Mouse (Mus musculus): ENCODE measurements around the gene Sema4f. TPM values are rescaled to one million over a fixed set of nuclear protein-coding genes. Genes with fewer than 3 reads are reported as not detected.

Gene Sema4f
- polyA plus RNA-seq (2014; fragmentation: Illumina TruSeq; extraction: RNeasy Lipid Tissue Mini Kit (QIAGEN cat#74804); ENCODE audit: low read depth, low replicate concordance), result not detected

GRCm38 (mm10) chr6:82939167-82939912 lies at the start of gene Sema4f:
Sema4f (minus strand) TSS chr6:82939769.

GRCm38 (mm10) chr6:82946651-82947050 lies 7.1 kb upstream of the Sema4f start, which contains the start of gene M1ap:
M1ap (plus strand) TSS chr6:82946902.

Other genes with a start within 250 kb of the Sema4f start
- gene Pole4, start 234.4 kb downstream of the Sema4f start, polyA plus RNA-seq (2014; fragmentation: Illumina TruSeq; extraction: RNeasy Lipid Tissue Mini Kit (QIAGEN cat#74804); ENCODE audit: low read depth, low replicate concordance), result 110 TPM
- 106 TPM for gene Hk2, start 165.3 kb downstream of the Sema4f start, polyA plus RNA-seq (2014; fragmentation: Illumina TruSeq; extraction: RNeasy Lipid Tissue Mini Kit (QIAGEN cat#74804); ENCODE audit: low read depth, low replicate concordance)
- 0.22 TPM for gene M1ap, start 7.1 kb upstream of the Sema4f start, polyA plus RNA-seq (2014; fragmentation: Illumina TruSeq; extraction: RNeasy Lipid Tissue Mini Kit (QIAGEN cat#74804); ENCODE audit: low read depth, low replicate concordance)
- gene Dok1, start 93.7 kb upstream of the Sema4f start, polyA plus RNA-seq (2014; fragmentation: Illumina TruSeq; extraction: RNeasy Lipid Tissue Mini Kit (QIAGEN cat#74804); ENCODE audit: low read depth, low replicate concordance), result 0.41 TPM
- 1.3 TPM for gene Loxl3, start 94.4 kb upstream of the Sema4f start, polyA plus RNA-seq (2014; fragmentation: Illumina TruSeq; extraction: RNeasy Lipid Tissue Mini Kit (QIAGEN cat#74804); ENCODE audit: low read depth, low replicate concordance)
- 19.9 TPM for gene Aup1, start 114.8 kb upstream of the Sema4f start, polyA plus RNA-seq (2014; fragmentation: Illumina TruSeq; extraction: RNeasy Lipid Tissue Mini Kit (QIAGEN cat#74804); ENCODE audit: low read depth, low replicate concordance)
- gene Htra2, start 115.5 kb upstream of the Sema4f start, polyA plus RNA-seq (2014; fragmentation: Illumina TruSeq; extraction: RNeasy Lipid Tissue Mini Kit (QIAGEN cat#74804); ENCODE audit: low read depth, low replicate concordance), result 3.1 TPM
- 3.0 TPM for gene Dqx1, start 118.1 kb upstream of the Sema4f start, polyA plus RNA-seq (2014; fragmentation: Illumina TruSeq; extraction: RNeasy Lipid Tissue Mini Kit (QIAGEN cat#74804); ENCODE audit: low read depth, low replicate concordance)
- gene Tlx2, start 130.5 kb upstream of the Sema4f start, polyA plus RNA-seq (2014; fragmentation: Illumina TruSeq; extraction: RNeasy Lipid Tissue Mini Kit (QIAGEN cat#74804); ENCODE audit: low read depth, low replicate concordance), result not detected
- 5.8 TPM for gene Pcgf1, start 138.1 kb upstream of the Sema4f start, polyA plus RNA-seq (2014; fragmentation: Illumina TruSeq; extraction: RNeasy Lipid Tissue Mini Kit (QIAGEN cat#74804); ENCODE audit: low read depth, low replicate concordance)
- gene Lbx2, start 146.6 kb upstream of the Sema4f start, polyA plus RNA-seq (2014; fragmentation: Illumina TruSeq; extraction: RNeasy Lipid Tissue Mini Kit (QIAGEN cat#74804); ENCODE audit: low read depth, low replicate concordance), result not detected
- not detected for gene Ccdc142, start 161.8 kb upstream of the Sema4f start, polyA plus RNA-seq (2014; fragmentation: Illumina TruSeq; extraction: RNeasy Lipid Tissue Mini Kit (QIAGEN cat#74804); ENCODE audit: low read depth, low replicate concordance)
- gene Gm42688, start 161.8 kb upstream of the Sema4f start, polyA plus RNA-seq (2014; fragmentation: Illumina TruSeq; extraction: RNeasy Lipid Tissue Mini Kit (QIAGEN cat#74804); ENCODE audit: low read depth, low replicate concordance), result 1.2 TPM
- gene Mrpl53, start 169.3 kb upstream of the Sema4f start, polyA plus RNA-seq (2014; fragmentation: Illumina TruSeq; extraction: RNeasy Lipid Tissue Mini Kit (QIAGEN cat#74804); ENCODE audit: low read depth, low replicate concordance), result 22.0 TPM
- 2.2 TPM for gene Mogs, start 175.7 kb upstream of the Sema4f start, polyA plus RNA-seq (2014; fragmentation: Illumina TruSeq; extraction: RNeasy Lipid Tissue Mini Kit (QIAGEN cat#74804); ENCODE audit: low read depth, low replicate concordance)
- gene Wbp1, start 181.8 kb upstream of the Sema4f start, polyA plus RNA-seq (2014; fragmentation: Illumina TruSeq; extraction: RNeasy Lipid Tissue Mini Kit (QIAGEN cat#74804); ENCODE audit: low read depth, low replicate concordance), result 11.9 TPM
- not detected for gene Ino80b, start 185.7 kb upstream of the Sema4f start, polyA plus RNA-seq (2014; fragmentation: Illumina TruSeq; extraction: RNeasy Lipid Tissue Mini Kit (QIAGEN cat#74804); ENCODE audit: low read depth, low replicate concordance)
- gene Rtkn, start 195.7 kb upstream of the Sema4f start, polyA plus RNA-seq (2014; fragmentation: Illumina TruSeq; extraction: RNeasy Lipid Tissue Mini Kit (QIAGEN cat#74804); ENCODE audit: low read depth, low replicate concordance), result 0.28 TPM
- gene Wdr54, start 216.6 kb upstream of the Sema4f start, polyA plus RNA-seq (2014; fragmentation: Illumina TruSeq; extraction: RNeasy Lipid Tissue Mini Kit (QIAGEN cat#74804); ENCODE audit: low read depth, low replicate concordance), result 0.35 TPM
- gene 1700003E16Rik, start 216.6 kb upstream of the Sema4f start, polyA plus RNA-seq (2014; fragmentation: Illumina TruSeq; extraction: RNeasy Lipid Tissue Mini Kit (QIAGEN cat#74804); ENCODE audit: low read depth, low replicate concordance), result not detected
- gene Dctn1, start 226.2 kb upstream of the Sema4f start, polyA plus RNA-seq (2014; fragmentation: Illumina TruSeq; extraction: RNeasy Lipid Tissue Mini Kit (QIAGEN cat#74804); ENCODE audit: low read depth, low replicate concordance), result 19.5 TPM

Data from sigmoid colon, adult 10 weeks (tissue).